Mouse (Mus musculus) small intestine, adult 2 months (tissue): ENCODE measurements around the gene Rab5if. TPM values are rescaled to one million over a fixed set of nuclear protein-coding genes. Genes with fewer than 3 reads are reported as not detected.
"Not testable (repeated sequence)": the region's sequence is repeated elsewhere in the genome, so short reads cannot be mapped to it uniquely, and the experiment has no call there.

ENCODE experiments used
- H3K27ac ChIP-seq: fragments of 200-500 bp; 2 replicates; pipeline ENCODE4 v1.5.1; 2012; ENCODE audit warnings: low read depth, low read length, control low read depth, inconsistent platforms; ENCODE audit not compliant: insufficient read depth
- H3K27me3 ChIP-seq: fragments of 200-500 bp; 2 replicates; pipeline ENCODE4 v1.6.1; 2012; ENCODE audit warnings: mild to moderate bottlenecking, moderate library complexity, low read length, inconsistent platforms; ENCODE audit not compliant: control insufficient read depth, insufficient read depth
- H3K36me3 ChIP-seq: fragments of 200-500 bp; 2 replicates; pipeline ENCODE4 v1.6.1; 2012; ENCODE audit warnings: mild to moderate bottlenecking, low read length, control low read depth, inconsistent platforms; ENCODE audit not compliant: control insufficient read depth, insufficient read depth
- H3K4me1 ChIP-seq: fragments of 200-500 bp; 2 replicates; pipeline ENCODE4 v1.6.1; 2012; ENCODE audit warnings: low read length, inconsistent platforms, mixed read lengths; ENCODE audit not compliant: control insufficient read depth, insufficient read depth, insufficient read length
- H3K4me3 ChIP-seq: fragments of 200-500 bp; 2 replicates; pipeline ENCODE4 v1.5.1; 2012; ENCODE audit warnings: low read depth, mild to moderate bottlenecking, control low read depth, inconsistent platforms, low read length, moderate library complexity
- CTCF ChIP-seq: fragments of 200-500 bp; IDR thresholded peaks from 2 replicates; pipeline ENCODE4 v1.5.1; 2012; ENCODE audit warnings: low read depth, mild to moderate bottlenecking, control low read depth, inconsistent platforms, low read length, moderate library complexity, mixed read lengths; ENCODE audit not compliant: insufficient replicate concordance, insufficient read length; ENCODE audit errors: extremely low read depth
- POLR2A ChIP-seq: fragments of 200-500 bp; IDR thresholded peaks from 2 replicates; pipeline ENCODE4 v1.6.1; 2012; ENCODE audit warnings: low read depth, mild to moderate bottlenecking, control low read depth, inconsistent platforms, low read length, moderate library complexity
- WGBS: fragments of 180-500 bp; shearing (Covaris S2); methylation state at CpG from one replicate; pipeline ENCODE4 v1.1.7; 2018; 5-methylcytosine and 5-hydroxymethylcytosine counted together
- polyA plus RNA-seq: library from polyadenylated mRNA; depleted of rRNA; stranded (reverse); fragments of >200 nt; gene quantifications from 2 replicates; pipeline ENCODE4 v1.2.3, GENCODE M21; 2012

Rab5if gene
- polyA plus RNA-seq, 1 experiment, result 105 TPM

GRCm38 (mm10) chr2:156882431-156883001 is 19.6 kb downstream of the Rab5if start:
- peaks cover 4% of the 10 kb centered on the region; the same call in 1 of the 2 replicates for H3K4me1 ChIP-seq
- H3K27ac ChIP-seq, result no peak overlapping the region
- WGBS, result 35% methylated on average over 10 of the region's 10 CpGs
- no peaks in the 10 kb centered on the region for H3K27me3 ChIP-seq
- H3K36me3 ChIP-seq, result no peaks in the 10 kb centered on the region
- no peak overlapping the region for H3K4me3 ChIP-seq
- TF ChIP-seq POLR2A (no peak), CTCF (no peak)

GRCm38 (mm10) chr2:156884396-156885211 is 21.7 kb downstream of the Rab5if start:
- WGBS, result 50% methylated on average over 10 of the region's 10 CpGs
- H3K4me3 ChIP-seq, result no peak overlapping the region
- H3K27me3 ChIP-seq, result no peaks in the 10 kb centered on the region
- H3K4me1 ChIP-seq, result peaks cover 2% of the 10 kb centered on the region; the same call in 1 of the 2 replicates
- TF ChIP-seq POLR2A (no peak), CTCF (no peak)
- H3K36me3 ChIP-seq, result no peaks in the 10 kb centered on the region
- H3K27ac ChIP-seq, result no peak overlapping the region

GRCm38 (mm10) chr2:156885666-156886065 is 22.7 kb downstream of the Rab5if start:
- not testable (repeated sequence) for H3K36me3 ChIP-seq, H3K4me1 ChIP-seq, H3K27me3 ChIP-seq, H3K27ac ChIP-seq
- 77% methylated on average over 2 of the region's 2 CpGs for WGBS
- peak overlapping the region; percentile 55 for H3K4me3 ChIP-seq

GRCm38 (mm10) chr2:156886084-156886631 is 23.2 kb downstream of the Rab5if start:
- Histone ChIP-seq H3K36me3 (no peaks in the 10 kb centered on the region), H3K4me3 (peak overlapping the region; percentile 55), H3K27ac (peak overlapping the region; percentile 66), H3K4me1 (peaks cover 2% of the 10 kb centered on the region; the same call in 1 of the 2 replicates), H3K27me3 (no peaks in the 10 kb centered on the region)
- WGBS, result 82% methylated on average over 10 of the region's 10 CpGs
- TF ChIP-seq CTCF (no peak), POLR2A (no peak)

GRCm38 (mm10) chr2:156887017-156887416 is 24.1 kb downstream of the Rab5if start, which contains the start of gene Sla2:
Sla2 (minus strand) TSS chr2:156887192.
- peaks cover 2% of the 10 kb centered on the region; the same call in 1 of the 2 replicates for H3K4me1 ChIP-seq
- H3K27me3 ChIP-seq, result no peaks in the 10 kb centered on the region
- H3K4me3 ChIP-seq, result peak within 1 kb of the TSS; percentile 55
- no peaks in the 10 kb centered on the region for H3K36me3 ChIP-seq
- no peak for TF ChIP-seq CTCF
- peak; percentile 37; the same call in 1 of the 2 replicates for TF ChIP-seq POLR2A
- H3K27ac ChIP-seq, result peak within 1 kb of the TSS; percentile 66
- 66% methylated on average over 6 of the region's 6 CpGs for WGBS

- 79% methylated on average over 3 of the region's 3 CpGs for WGBS
- Histone ChIP-seq H3K4me3 (no peak overlapping the region), H3K36me3 (no peaks in the 10 kb centered on the region)
Measured at GRCm38 (mm10) chr2:156888490-156888889, 25.6 kb downstream of the Rab5if start.

GRCm38 (mm10) chr2:156892240-156892639 is 29.3 kb downstream of the Rab5if start:
- no peak overlapping the region for H3K27ac ChIP-seq
- WGBS, result 70% methylated on average over 3 of the region's 3 CpGs
- no peaks in the 10 kb centered on the region for H3K4me1 ChIP-seq
- no peaks in the 10 kb centered on the region for H3K36me3 ChIP-seq
- H3K4me3 ChIP-seq, result no peak overlapping the region
- H3K27me3 ChIP-seq, result no peaks in the 10 kb centered on the region
- TF ChIP-seq CTCF, result no peak
- TF ChIP-seq POLR2A, result no peak

More at GRCm38 (mm10) chr2:156888490-156888889, 25.6 kb downstream of the Rab5if start:
- Histone ChIP-seq H3K27me3 (no peaks in the 10 kb centered on the region), H3K27ac (no peak overlapping the region), H3K4me1 (peaks cover 2% of the 10 kb centered on the region; the same call in 1 of the 2 replicates)
- TF ChIP-seq POLR2A (no peak), CTCF (no peak)

GRCm38 (mm10) chr2:156892821-156893220 is 29.9 kb downstream of the Rab5if start:
- WGBS, result 69% methylated on average over 6 of the region's 6 CpGs
- Histone ChIP-seq H3K36me3 (no peaks in the 10 kb centered on the region), H3K27me3 (no peaks in the 10 kb centered on the region), H3K4me1 (no peaks in the 10 kb centered on the region), H3K4me3 (no peak overlapping the region), H3K27ac (no peak overlapping the region)
- TF ChIP-seq CTCF, result no peak
- TF ChIP-seq POLR2A, result no peak
